Mouse (Mus musculus): ENCODE measurements around the gene Lpxn. TPM values are rescaled to one million over a fixed set of nuclear protein-coding genes. Genes with fewer than 3 reads are reported as not detected.

Gene Lpxn
- polyA plus RNA-seq, 1 experiment from 2014 or later, result 1.7 TPM

DNA sequence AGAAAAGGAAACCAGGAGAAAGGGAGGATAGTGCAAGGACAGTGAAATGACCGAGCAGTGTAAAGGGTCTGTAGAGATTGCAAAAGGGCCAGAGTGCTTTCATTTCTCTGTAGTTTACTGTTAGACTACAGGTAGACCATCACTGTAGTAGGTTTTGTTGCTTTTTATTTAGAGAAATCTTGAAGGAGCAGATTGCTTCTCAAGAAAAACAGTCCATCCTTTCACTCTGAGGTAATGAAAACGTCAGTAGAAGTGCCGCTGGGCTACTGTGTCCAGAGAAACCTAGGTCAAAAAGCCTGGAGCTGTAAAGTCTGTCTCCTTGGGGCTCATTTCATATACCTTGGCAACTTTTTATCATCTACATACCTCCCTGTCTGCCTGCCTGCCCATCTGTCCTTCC lies 3.1 kb downstream of the Lpxn start:
- no peak for TF ChIP-seq EP300 (optimal IDR thresholded peaks at IDR 0.05)
- no peak for TF ChIP-seq CTCF (IDR thresholded peaks at IDR 0.05; ENCODE audit: low read depth)
- Histone ChIP-seq H3K4me3 (ENCODE audit: low read depth, low read length) (no peak overlapping the region), H3K27ac (replicated peaks) (no peak overlapping the region)

GRCm38 (mm10) chr19:12800621-12801020 lies 4.6 kb downstream of the Lpxn start:
- no peak for DNase-seq (ENCODE audit: low spot score)
- WGBS, result 78% methylated on average over 2 of the region's 2 CpGs

More for the DNA sequence above, 3.1 kb downstream of the Lpxn start:
- no peaks in the 10 kb centered on the region for H3K27me3 ChIP-seq (ENCODE audit: control insufficient read depth, insufficient read depth, low read length)
- H3K9me3 ChIP-seq (ENCODE audit: control insufficient read depth, low read length), result no peaks in the 10 kb centered on the region
- H3K9ac ChIP-seq (ENCODE audit: low read length), result no peak overlapping the region; the same call in 1 of the 2 replicates
- ATAC-seq (ENCODE audit: low FRiP score, low TSS enrichment), result no peak
- no peak for DNase-seq (ENCODE audit: low spot score)
- no peaks in the 10 kb centered on the region for H3K36me3 ChIP-seq (ENCODE audit: control insufficient read depth, insufficient read depth, low read length)
- no peaks in the 10 kb centered on the region for H3K4me1 ChIP-seq (replicated peaks; ENCODE audit: control insufficient read depth, insufficient read depth)
- H3K4me2 ChIP-seq (replicated peaks; ENCODE audit: low read depth), result no peak overlapping the region
- 88% methylated on average over 3 of the region's 3 CpGs for WGBS

DNA sequence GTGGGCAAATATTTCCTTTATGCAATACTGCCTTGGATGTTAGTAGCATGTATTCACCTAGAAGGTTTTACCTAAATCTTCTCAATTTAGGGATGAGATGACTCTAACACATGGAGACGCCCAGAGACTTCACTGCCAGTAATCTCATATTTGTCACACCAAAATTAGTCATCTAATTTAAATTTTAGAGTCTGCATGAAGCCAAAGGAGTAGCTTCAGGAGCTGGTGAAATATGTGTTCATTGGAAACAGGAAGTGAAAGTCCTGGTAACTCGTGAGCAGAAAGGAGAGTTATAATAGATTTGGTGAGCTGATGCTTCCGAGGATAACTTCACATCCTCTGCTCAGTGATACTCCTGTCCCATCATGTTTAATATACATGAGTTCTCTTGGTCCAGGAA lies 5.1 kb downstream of the Lpxn start:
- 68% methylated on average over 3 of the region's 3 CpGs for WGBS
- Histone ChIP-seq H3K4me1 (replicated peaks; ENCODE audit: control insufficient read depth, insufficient read depth) (no peaks in the 10 kb centered on the region), H3K4me2 (replicated peaks; ENCODE audit: low read depth) (no peak overlapping the region)

More at GRCm38 (mm10) chr19:12800621-12801020, 4.6 kb downstream of the Lpxn start:
- no peak overlapping the region for H3K27ac ChIP-seq (replicated peaks)
- no peaks in the 10 kb centered on the region for H3K27me3 ChIP-seq (ENCODE audit: control insufficient read depth, insufficient read depth, low read length)
- no peak overlapping the region for H3K9ac ChIP-seq (ENCODE audit: low read length)
- no peak overlapping the region for H3K4me3 ChIP-seq (ENCODE audit: low read depth, low read length)
- no peaks in the 10 kb centered on the region for H3K36me3 ChIP-seq (ENCODE audit: control insufficient read depth, insufficient read depth, low read length)
- no peaks in the 10 kb centered on the region for H3K9me3 ChIP-seq (ENCODE audit: control insufficient read depth, low read length)
- TF ChIP-seq CTCF (IDR thresholded peaks at IDR 0.05; ENCODE audit: low read depth), result no peak
- no peak for TF ChIP-seq EP300 (optimal IDR thresholded peaks at IDR 0.05)
- no peak overlapping the region for H3K4me2 ChIP-seq (replicated peaks; ENCODE audit: low read depth)
- no peak for ATAC-seq (ENCODE audit: low FRiP score, low TSS enrichment)
- no peaks in the 10 kb centered on the region for H3K4me1 ChIP-seq (replicated peaks; ENCODE audit: control insufficient read depth, insufficient read depth)

DNA sequence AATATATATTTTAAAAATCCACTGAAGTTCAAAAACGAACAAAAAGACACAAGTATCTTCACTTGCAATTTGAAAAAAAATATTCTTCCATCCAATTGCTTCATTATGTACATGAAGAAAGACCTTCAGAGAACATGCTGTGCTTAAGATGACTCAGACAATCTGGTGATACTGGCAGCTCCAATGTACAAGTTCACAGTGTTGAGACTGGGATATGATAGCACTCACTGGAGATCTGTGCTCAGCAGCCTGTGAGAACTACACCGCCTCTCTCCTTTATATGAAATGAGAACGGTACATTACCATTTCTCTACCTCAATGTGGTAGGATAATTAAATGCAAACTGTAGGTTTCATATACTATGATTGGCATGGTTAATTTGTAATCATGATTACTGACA lies 6.8 kb downstream of the Lpxn start:
- Histone ChIP-seq H3K27me3 (ENCODE audit: control insufficient read depth, insufficient read depth, low read length) (no peaks in the 10 kb centered on the region), H3K27ac (replicated peaks) (no peak overlapping the region), H3K9me3 (ENCODE audit: control insufficient read depth, low read length) (no peaks in the 10 kb centered on the region), H3K4me1 (replicated peaks; ENCODE audit: control insufficient read depth, insufficient read depth) (no peaks in the 10 kb centered on the region), H3K9ac (ENCODE audit: low read length) (no peak overlapping the region), H3K36me3 (ENCODE audit: control insufficient read depth, insufficient read depth, low read length) (no peaks in the 10 kb centered on the region), H3K4me3 (ENCODE audit: low read depth, low read length) (no peak overlapping the region), H3K4me2 (replicated peaks; ENCODE audit: low read depth) (no peak overlapping the region)
- WGBS, result 82% methylated on average over 3 of the region's 3 CpGs
- ATAC-seq (ENCODE audit: low FRiP score, low TSS enrichment), result no peak
- DNase-seq (ENCODE audit: low spot score), result no peak
- TF ChIP-seq CTCF (IDR thresholded peaks at IDR 0.05; ENCODE audit: low read depth), result no peak
- no peak for TF ChIP-seq EP300 (optimal IDR thresholded peaks at IDR 0.05)

More for the DNA sequence above, 5.1 kb downstream of the Lpxn start:
- no peak overlapping the region for H3K9ac ChIP-seq (ENCODE audit: low read length)
- H3K27me3 ChIP-seq (ENCODE audit: control insufficient read depth, insufficient read depth, low read length), result no peaks in the 10 kb centered on the region
- H3K36me3 ChIP-seq (ENCODE audit: control insufficient read depth, insufficient read depth, low read length), result no peaks in the 10 kb centered on the region
- H3K9me3 ChIP-seq (ENCODE audit: control insufficient read depth, low read length), result no peaks in the 10 kb centered on the region
- DNase-seq (ENCODE audit: low spot score) (no peak), ATAC-seq (ENCODE audit: low FRiP score, low TSS enrichment) (no peak)
- no peak overlapping the region for H3K27ac ChIP-seq (replicated peaks)
- no peak overlapping the region for H3K4me3 ChIP-seq (ENCODE audit: low read depth, low read length)
- TF ChIP-seq EP300 (optimal IDR thresholded peaks at IDR 0.05), result no peak
- no peak for TF ChIP-seq CTCF (IDR thresholded peaks at IDR 0.05; ENCODE audit: low read depth)

- Histone ChIP-seq H3K4me3 (ENCODE audit: low read depth, low read length) (no peak overlapping the region), H3K36me3 (ENCODE audit: control insufficient read depth, insufficient read depth, low read length) (no peaks in the 10 kb centered on the region), H3K27me3 (ENCODE audit: control insufficient read depth, insufficient read depth, low read length) (no peaks in the 10 kb centered on the region), H3K4me2 (replicated peaks; ENCODE audit: low read depth) (no peak overlapping the region), H3K9me3 (ENCODE audit: control insufficient read depth, low read length) (no peaks in the 10 kb centered on the region), H3K4me1 (replicated peaks; ENCODE audit: control insufficient read depth, insufficient read depth) (no peaks in the 10 kb centered on the region), H3K9ac (ENCODE audit: low read length) (no peak overlapping the region), H3K27ac (replicated peaks) (no peak overlapping the region)
- DNase-seq (ENCODE audit: low spot score) (no peak), ATAC-seq (ENCODE audit: low FRiP score, low TSS enrichment) (peak; percentile 80)
- TF ChIP-seq EP300 (optimal IDR thresholded peaks at IDR 0.05), result no peak
- no peak for TF ChIP-seq CTCF (IDR thresholded peaks at IDR 0.05; ENCODE audit: low read depth)
- WGBS, result 61% methylated on average over 1 of the region's 1 CpGs
Observed at GRCm38 (mm10) chr19:12804237-12804636, 8.2 kb downstream of the Lpxn start.

GRCm38 (mm10) chr19:12805730-12806129 lies 9.7 kb downstream of the Lpxn start:
- no peaks in the 10 kb centered on the region for H3K9me3 ChIP-seq (ENCODE audit: control insufficient read depth, low read length)
- no peak overlapping the region for H3K27ac ChIP-seq (replicated peaks)
- H3K9ac ChIP-seq (ENCODE audit: low read length), result no peak overlapping the region
- no peak overlapping the region for H3K4me3 ChIP-seq (ENCODE audit: low read depth, low read length)
- H3K27me3 ChIP-seq (ENCODE audit: control insufficient read depth, insufficient read depth, low read length), result no peaks in the 10 kb centered on the region
- DNase-seq (ENCODE audit: low spot score), result no peak
- no peaks in the 10 kb centered on the region for H3K36me3 ChIP-seq (ENCODE audit: control insufficient read depth, insufficient read depth, low read length)
- ATAC-seq (ENCODE audit: low FRiP score, low TSS enrichment), result no peak
- H3K4me2 ChIP-seq (replicated peaks; ENCODE audit: low read depth), result no peak overlapping the region
- 74% methylated on average over 3 of the region's 3 CpGs for WGBS
- H3K4me1 ChIP-seq (replicated peaks; ENCODE audit: control insufficient read depth, insufficient read depth), result no peaks in the 10 kb centered on the region
- TF ChIP-seq EP300 (optimal IDR thresholded peaks at IDR 0.05) (no peak), CTCF (IDR thresholded peaks at IDR 0.05; ENCODE audit: low read depth) (no peak)

All from stomach, postnatal 0 days (tissue).